ENCODE assay signal across 21 mouse cellular contexts in the genomic region with DNA sequence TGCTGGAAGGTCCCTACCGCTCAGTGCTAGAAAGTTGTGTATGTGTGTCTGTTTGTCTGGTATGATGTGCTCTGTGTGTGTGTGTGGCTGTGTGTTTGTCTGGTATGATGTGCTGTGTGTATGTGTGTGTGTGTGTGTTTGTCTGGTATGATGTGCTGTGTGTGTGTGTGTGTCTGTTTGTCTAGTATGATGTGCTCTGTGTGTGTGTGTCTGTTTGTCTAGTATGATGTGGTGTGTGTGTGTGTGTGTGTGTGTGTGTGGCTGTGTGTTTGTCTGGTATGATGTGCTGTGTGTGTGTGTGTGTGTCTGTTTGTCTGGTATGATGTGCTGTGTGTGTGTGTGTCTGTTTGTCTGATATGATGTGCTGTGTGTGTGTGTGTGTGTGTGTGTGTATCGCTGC. TPM values are rescaled to one million over a fixed set of nuclear protein-coding genes. Genes with fewer than 3 reads are reported as not detected.
"Had no signal": no experiment of that assay in that cellular context is flagged by ENCODE, and none has a peak within 500 bp of the region (broad histone marks: within the 10 kb centered on the region; RNA-seq: fewer than 3 reads in every experiment).

No protein-coding gene starts in this region.

- H3K27ac ChIP-seq: neural tube, embryonic 13.5 days; stomach, embryonic 15.5 days; stomach, postnatal 0 days had no signal

- DNase-seq: retina, postnatal 1 day; right cerebral cortex, adult 18-20 months; right cerebral cortex, postnatal 14 days; right cerebral cortex, postnatal 25 days; right cerebral cortex, postnatal 4 days; spleen, adult 18-20 months; thymus, adult 18-20 months; thymus, adult 2 months; thymus, postnatal 14 days; thymus, postnatal 25 days; thymus, postnatal 36 days; thymus, postnatal 4 days had no signal

- H3K9me3 ChIP-seq: neural tube, embryonic 13.5 days; stomach, embryonic 15.5 days had no signal

- H3K4me1 ChIP-seq: neural tube, embryonic 13.5 days; stomach, embryonic 15.5 days had no signal

- H3K9ac ChIP-seq: neural tube, embryonic 13.5 days; stomach, embryonic 15.5 days had no signal

- H3K27me3 ChIP-seq: neural tube, embryonic 13.5 days; stomach, embryonic 15.5 days had no signal

- H3K4me3 ChIP-seq: neural tube, embryonic 13.5 days; stomach, embryonic 15.5 days had no signal

- H3K4me2 ChIP-seq: neural tube, embryonic 13.5 days; stomach, embryonic 15.5 days had no signal

RNA-seq across cellular contexts. Expression of gene Adamts13, which starts 46.3 kb away (rescaled TPM):
- total RNA-seq: neutrophil, adult 5-6 weeks had no signal
- polyA plus RNA-seq: neural tube, embryonic 13.5 days; neural tube, embryonic 14.5 days had no signal

RNA-seq across cellular contexts. Expression of gene Mymk, which starts 52.4 kb away (rescaled TPM):
- total RNA-seq: neutrophil, adult 5-6 weeks had no signal
- polyA plus RNA-seq: small intestine, adult 2 months; stomach, embryonic 14.5 days; testis, adult 2 months; urinary bladder, adult 2 months had no signal
